Mouse (Mus musculus) cerebellum, postnatal 10 days (tissue): ENCODE measurements around the gene Zfp583.

Experiments used
- DNase-seq, 2 experiments: peaks; one replicate each; pipeline ENCODE4 v3.0.0; 2021; ENCODE audit warnings: mixed read lengths in 2 of 2

Gene Zfp583

GRCm38 (mm10) chr7:6285842-6286705 lies 45.0 kb downstream of the Zfp583 start, which contains the start of gene Zfp667:
TSS of gene Zfp667 (plus strand) at chr7:6286579.
- DNase-seq: peak; percentile 100

- no peak for DNase-seq
Observed at GRCm38 (mm10) chr7:6285366-6285765, 45.7 kb downstream of the Zfp583 start.

GRCm38 (mm10) chr7:6284442-6285012 lies 46.6 kb downstream of the Zfp583 start:
- peak; percentile 4 to 13 for DNase-seq

- peak; percentile 88 to 89 for DNase-seq
Observed at GRCm38 (mm10) chr7:6283451-6284075, 47.5 kb downstream of the Zfp583 start.

GRCm38 (mm10) chr7:6282749-6283148 lies 48.3 kb downstream of the Zfp583 start:
- DNase-seq: peak; percentile 90 to 93

GRCm38 (mm10) chr7:6277906-6278305 lies 53.2 kb downstream of the Zfp583 start:
- no peak for DNase-seq

GRCm38 (mm10) chr7:6265695-6266094 lies 65.4 kb downstream of the Zfp583 start:
- DNase-seq: peak in 1 of 2 experiments; percentile 27
